Mouse (Mus musculus): ENCODE measurements around the gene Gm32742. TPM values are rescaled to one million over a fixed set of nuclear protein-coding genes. Genes with fewer than 3 reads are reported as not detected.

Gene Gm32742
- polyA plus RNA-seq (2012; rRNA removed; ENCODE audit: low replicate concordance): 0.04 and 0.08 TPM in 2 replicates

DNA sequence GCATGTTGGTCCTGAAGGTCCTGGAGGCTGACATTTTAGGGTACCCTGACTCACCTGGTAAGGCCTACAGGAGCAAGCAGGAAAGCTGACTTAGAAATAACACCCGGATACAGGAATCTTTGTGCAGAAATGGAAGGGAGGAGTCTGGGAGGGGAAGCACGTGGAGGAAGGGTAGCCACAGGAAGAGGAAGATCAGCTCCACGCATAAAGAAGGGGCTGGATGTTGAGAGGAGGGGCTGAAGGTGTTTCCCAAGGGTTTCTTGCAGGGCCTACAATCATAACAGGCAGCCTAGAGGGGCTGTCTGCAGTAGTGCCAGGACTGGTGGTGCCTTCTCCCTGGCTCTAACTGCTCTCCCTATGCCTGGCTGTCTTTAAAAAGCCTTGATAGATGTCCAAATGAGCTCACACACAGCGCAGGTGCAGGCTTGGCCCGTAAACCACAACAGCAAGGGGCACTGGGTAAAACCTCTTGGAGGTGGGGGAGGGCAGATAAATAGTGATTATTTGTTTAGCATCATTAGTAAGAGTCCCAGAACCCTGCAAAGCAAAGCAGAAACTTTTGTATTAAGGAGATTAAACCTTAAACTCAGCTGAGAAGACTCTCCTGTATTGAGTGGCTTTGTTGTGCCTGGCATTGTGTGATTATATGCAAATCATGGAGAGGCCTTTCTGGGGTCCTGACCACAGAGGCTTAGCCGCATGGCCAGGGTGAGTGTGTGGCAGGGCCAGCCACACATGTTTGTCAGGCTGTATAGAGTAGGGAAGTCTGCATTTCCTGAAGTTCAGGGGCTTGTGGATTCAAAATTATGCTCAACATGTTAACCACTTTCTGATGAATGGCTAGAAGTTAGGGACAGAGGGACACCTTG is at the start of gene Gm32742:
TSS of gene Gm32742 (minus strand) at position 206 of the 869 bp plus-strand sequence.

DNA sequence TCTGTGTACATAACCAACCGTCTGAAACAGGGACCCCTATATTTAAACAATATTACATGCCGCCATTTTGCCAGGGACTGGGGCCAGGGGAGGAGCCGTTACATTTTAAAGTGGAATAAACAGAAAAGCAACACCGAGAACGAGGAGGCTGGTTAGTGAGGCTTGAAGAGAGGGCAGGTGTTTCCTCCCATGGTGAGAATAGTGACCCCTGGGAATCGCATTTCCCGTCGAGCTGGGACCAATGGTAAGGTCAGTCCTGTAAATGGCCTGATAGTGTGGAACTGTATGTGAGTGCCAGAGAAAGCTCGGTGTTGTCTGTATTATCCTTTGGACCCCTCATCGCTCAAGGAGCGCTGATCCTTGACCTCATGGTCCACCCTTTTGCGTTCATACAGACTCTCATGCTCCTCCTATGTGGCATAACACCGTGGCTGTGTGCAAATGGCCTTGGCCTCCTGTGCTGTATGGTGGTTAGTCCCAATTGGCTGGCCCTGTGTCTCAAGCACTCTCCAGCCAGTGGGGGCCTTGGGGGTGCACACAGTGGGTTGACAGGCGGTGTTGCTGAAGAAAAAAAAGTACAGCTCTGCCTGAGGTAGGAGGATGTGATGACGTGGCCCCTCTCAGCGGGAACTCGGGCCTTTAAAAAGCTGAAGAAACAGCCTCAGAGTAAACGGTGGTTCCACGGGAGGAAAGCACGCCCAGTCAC is 47.9 kb upstream of the Gm32742 start, which contains the start of gene Pou2af1:
TSS of gene Pou2af1 (plus strand) at position 686 of the 706 bp plus-strand sequence.

DNA sequence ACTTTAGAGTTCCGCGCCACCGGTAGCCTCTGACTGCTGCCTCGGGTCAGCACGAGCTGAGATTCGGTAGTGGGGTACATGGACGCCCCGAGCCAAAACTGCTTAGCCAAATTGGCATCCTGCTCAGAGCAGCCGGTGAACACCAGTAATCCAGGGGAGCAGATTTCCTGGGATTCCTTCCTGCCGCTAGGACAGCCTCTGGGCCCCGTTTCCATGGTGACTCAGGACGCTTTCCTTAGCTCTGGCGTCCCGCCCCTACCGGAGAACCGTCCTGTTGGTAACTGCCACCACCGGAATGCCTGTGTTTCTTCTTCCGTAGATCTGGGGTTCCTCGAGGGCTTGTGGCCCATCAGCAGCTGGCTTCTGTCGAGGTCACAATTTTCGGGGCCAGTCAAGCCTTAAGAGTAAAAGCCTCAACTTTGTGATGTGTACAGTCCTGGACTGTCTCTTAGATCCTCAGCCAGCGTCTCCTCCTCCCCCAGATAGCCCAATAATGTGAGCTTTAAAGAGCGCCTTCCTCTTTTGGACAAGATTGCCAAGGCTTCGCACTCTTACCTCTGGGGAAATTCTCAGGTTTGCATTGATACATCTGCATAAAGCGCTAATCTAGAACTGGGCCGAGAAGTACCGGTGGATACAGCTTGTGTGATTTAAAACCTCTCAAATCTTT is 63.4 kb downstream of the Gm32742 start, which contains the start of gene 4833427G06Rik:
TSS of gene 4833427G06Rik (minus strand) at position 323 of the 670 bp plus-strand sequence.

Other genes with a start within 250 kb of the Gm32742 start
- 102 and 186 TPM in 2 replicates for gene Sik2, start 156.4 kb downstream of the Gm32742 start, polyA plus RNA-seq (2012; rRNA removed; ENCODE audit: low replicate concordance)
- gene Btg4, start 104.6 kb downstream of the Gm32742 start, polyA plus RNA-seq (2012; rRNA removed; ENCODE audit: low replicate concordance): not detected in 2 replicates
- gene Layn, start 88.4 kb downstream of the Gm32742 start, polyA plus RNA-seq (2012; rRNA removed; ENCODE audit: low replicate concordance): 3.3 and 3.6 TPM in 2 replicates
- gene 4833427G06Rik, start 63.4 kb downstream of the Gm32742 start, polyA plus RNA-seq (2012; rRNA removed; ENCODE audit: low replicate concordance): not detected in 2 replicates
- 27.3 and 77.5 TPM in 2 replicates for gene Pou2af1, start 48.2 kb upstream of the Gm32742 start, polyA plus RNA-seq (2012; rRNA removed; ENCODE audit: low replicate concordance)
- gene Colca2, start 113.1 kb upstream of the Gm32742 start, polyA plus RNA-seq (2012; rRNA removed; ENCODE audit: low replicate concordance): 4.6 and 9.5 TPM in 2 replicates
- gene 1810046K07Rik, start 163.4 kb upstream of the Gm32742 start, polyA plus RNA-seq (2012; rRNA removed; ENCODE audit: low replicate concordance): 1.3 and 2.9 TPM in 2 replicates